Mouse (Mus musculus) liver, adult 10 weeks (tissue): ENCODE measurements around the gene 4930590J08Rik. TPM values are rescaled to one million over a fixed set of nuclear protein-coding genes. Genes with fewer than 3 reads are reported as not detected.

Experiments
- polyA plus RNA-seq: library from polyadenylated mRNA; stranded (reverse); fragments of 350-450 nt; fragmentation: Illumina TruSeq; extraction: RNeasy Lipid Tissue Mini Kit (QIAGEN cat#74804); gene quantifications from one replicate; pipeline ENCODE4 v1.2.3, GENCODE M21; 2014; ENCODE audit warnings: low read depth, low replicate concordance

The 4930590J08Rik gene
- 0.21 TPM for polyA plus RNA-seq

GRCm38 (mm10) chr6:91902509-91902908 is at the start of gene 4930590J08Rik:
TSS of gene 4930590J08Rik (plus strand) at chr6:91902809.

GRCm38 (mm10) chr6:91877885-91878651 is 24.5 kb upstream of the 4930590J08Rik start, which contains the start of gene Ccdc174:
TSS of gene Ccdc174 (plus strand) at chr6:91878053.

GRCm38 (mm10) chr6:91978371-91979300 is 76.0 kb downstream of the 4930590J08Rik start, which contains the start of gene Fgd5:
TSS of gene Fgd5 (plus strand) at chr6:91978878.

Other genes starting within 250 kb of the 4930590J08Rik start
- gene Slc6a6, start 218.8 kb upstream of the 4930590J08Rik start, polyA plus RNA-seq = 39.7 TPM
- not detected for gene Grip2, start 75.6 kb upstream of the 4930590J08Rik start, polyA plus RNA-seq
- gene Ccdc174, start 24.8 kb upstream of the 4930590J08Rik start, polyA plus RNA-seq = 21.6 TPM
- gene Fgd5, start 76.1 kb downstream of the 4930590J08Rik start, polyA plus RNA-seq = 3.5 TPM
- 12.8 TPM for gene Nr2c2, start 188.6 kb downstream of the 4930590J08Rik start, polyA plus RNA-seq